Mouse (Mus musculus) A20 (cell line): ENCODE measurements around the gene Snrpa1.
A peak's percentile ranks its signal among the peaks of the same experiment; 100 is the strongest.

Source experiments
- DNase-seq: peaks from one replicate; pipeline ENCODE4 v3.0.0-alpha.2; 2011; ENCODE audit warnings: low read depth, low spot score

Snrpa1 gene

DNA sequence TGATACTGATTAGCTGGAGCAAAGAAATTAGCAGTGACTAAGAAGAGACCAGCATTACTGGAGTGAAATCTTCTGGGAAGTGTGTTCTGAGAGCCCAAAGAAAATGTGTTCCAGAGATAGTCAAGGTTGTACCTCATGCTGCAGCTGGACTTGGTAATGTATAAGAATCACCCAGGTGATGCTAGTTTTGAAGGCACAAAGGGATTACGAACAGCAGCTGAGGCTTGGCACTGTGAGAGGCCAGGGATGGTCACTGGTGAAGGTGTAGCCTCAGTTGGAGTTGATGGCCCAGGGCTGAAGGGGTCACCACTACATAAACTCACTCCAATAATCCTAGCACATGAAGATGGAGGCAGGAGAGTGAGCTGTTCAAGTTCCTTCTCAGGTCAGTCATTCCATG lies at the start of gene Snrpa1:
TSS of gene Snrpa1 (plus strand) at position 301 of the 400 bp plus-strand sequence.
- no peak for DNase-seq

DNA sequence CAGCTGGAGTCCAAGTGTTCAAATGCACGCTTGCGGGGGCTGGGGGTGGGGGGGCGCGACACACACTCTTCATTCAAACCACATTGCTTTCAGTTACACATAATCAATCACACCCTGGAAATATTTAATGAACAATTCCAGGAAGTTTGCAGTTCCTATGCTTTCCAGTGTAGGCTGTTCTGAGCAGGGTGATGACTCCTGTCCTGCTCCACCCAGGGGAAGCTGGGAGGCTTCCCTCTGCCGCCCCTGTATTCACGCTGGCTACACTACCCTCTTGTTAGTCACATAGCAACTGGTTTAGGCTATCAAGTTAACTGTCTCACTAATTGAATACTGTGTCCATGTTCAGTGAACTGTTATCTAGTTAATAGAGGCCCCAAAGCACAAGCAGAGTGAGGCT lies 48.3 kb upstream of the Snrpa1 start:
- DNase-seq = no peak

DNA sequence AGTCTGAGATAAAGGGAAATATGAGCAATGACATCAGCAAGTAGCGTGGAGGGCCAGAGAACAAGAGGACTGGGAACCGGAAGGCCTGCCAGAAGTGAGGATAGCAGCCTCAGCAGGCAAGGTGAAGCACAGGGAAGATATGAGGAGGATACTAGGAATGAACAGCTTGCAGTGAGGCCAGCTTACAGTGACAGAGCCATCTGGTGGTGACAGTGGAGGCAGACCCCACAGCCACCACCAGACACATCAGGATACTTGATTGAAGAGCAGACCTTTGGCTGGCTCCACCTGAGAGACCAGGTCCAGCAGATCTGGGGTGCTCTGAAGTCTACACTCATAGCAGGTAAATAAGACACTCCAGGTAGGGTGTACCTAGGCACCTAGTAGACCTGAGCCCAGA lies 31.1 kb upstream of the Snrpa1 start:
- DNase-seq = peak; percentile 19

DNA sequence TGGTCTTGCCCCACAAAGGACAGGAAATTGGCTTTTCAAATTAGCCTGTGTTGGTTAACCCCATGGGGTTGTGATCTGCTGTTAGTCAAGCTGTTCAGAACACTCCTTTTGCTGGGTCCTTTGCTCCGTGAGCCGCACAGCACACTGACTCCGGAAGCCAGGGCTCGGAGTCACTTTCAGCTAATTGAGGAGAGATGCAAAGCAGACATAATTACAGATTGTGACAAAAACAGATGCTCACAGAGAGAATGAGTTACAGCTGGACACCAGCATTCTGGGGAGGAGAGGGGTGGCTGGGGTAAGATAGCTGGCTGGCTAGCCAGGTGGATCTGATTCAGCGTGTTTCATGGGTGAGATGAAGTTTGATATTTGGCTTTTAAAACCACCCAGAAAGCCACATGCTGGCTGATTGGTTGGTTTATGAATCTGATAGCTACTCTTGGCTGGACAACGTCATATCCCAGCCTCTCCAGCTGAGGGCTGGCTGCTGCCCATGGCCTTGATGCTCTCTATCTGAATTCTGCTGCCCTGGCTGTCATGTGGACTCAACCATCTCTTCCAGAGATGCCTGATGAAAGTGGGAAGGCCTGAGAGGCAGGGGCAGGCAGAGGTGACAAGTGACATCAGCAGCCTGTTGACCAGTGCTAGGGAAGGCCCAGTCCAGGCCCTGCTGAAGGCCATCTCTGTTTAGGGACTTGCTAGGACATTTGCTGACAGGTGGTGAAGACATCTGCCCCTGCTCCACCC lies 29.9 kb upstream of the Snrpa1 start:
- DNase-seq = no peak

DNA sequence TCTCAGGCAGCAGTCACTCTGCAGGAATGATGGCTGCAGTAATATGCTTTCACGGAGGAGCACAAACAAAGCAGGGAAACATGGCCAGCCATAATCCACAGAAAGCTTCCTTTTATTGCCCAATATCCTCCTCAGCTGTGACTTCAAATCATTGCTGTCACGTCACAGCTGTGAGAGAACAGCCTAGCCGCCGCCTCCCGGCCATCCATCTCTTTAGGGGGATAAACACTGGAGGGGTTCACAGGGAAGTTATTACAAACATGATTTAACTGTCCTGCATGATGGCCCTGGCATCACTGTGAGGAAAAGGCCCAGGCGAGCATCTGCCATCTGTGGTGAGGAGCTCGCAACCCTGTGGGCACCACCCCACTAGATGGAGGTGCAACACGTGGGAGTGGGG lies 22.0 kb upstream of the Snrpa1 start:
- no peak for DNase-seq

DNA sequence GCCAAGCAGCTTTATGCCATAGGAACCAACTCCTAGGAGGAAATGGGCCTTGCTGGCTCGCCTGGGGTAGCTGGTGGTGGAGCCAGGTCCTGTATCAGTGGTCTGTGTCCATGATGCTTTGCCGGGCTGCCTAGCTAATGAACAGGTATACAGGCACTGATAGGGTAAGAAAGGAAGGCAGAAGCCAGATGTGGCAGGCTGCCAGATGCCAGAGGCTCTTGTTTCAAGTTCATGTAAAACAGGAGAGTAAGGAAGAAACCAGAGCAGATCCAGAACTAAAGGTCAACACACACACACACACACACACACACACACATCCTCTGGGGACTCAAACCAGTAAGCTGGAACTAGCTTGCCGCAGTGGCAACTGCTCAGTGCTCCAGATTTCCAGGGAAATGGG lies 20.5 kb upstream of the Snrpa1 start:
- DNase-seq = no peak

DNA sequence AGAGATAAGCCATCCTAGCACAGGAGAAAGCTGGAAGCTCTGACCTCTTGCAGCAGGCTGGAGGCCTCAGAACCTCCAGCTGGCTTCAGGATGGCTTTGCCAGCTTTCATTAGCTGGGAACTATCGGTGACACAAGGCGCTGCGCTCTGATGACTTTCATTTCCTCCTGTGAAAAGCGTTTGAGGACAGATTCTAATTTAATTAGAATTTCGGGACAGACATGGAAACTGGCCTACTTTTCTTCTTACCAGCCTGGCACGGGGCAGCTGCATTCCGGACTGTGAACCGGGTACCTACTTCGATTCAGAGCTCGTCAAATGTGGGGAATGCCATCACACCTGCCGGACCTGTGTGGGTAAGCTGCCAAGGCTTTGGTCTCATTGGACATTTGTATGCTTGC lies 20.1 kb upstream of the Snrpa1 start:
- DNase-seq = no peak

DNA sequence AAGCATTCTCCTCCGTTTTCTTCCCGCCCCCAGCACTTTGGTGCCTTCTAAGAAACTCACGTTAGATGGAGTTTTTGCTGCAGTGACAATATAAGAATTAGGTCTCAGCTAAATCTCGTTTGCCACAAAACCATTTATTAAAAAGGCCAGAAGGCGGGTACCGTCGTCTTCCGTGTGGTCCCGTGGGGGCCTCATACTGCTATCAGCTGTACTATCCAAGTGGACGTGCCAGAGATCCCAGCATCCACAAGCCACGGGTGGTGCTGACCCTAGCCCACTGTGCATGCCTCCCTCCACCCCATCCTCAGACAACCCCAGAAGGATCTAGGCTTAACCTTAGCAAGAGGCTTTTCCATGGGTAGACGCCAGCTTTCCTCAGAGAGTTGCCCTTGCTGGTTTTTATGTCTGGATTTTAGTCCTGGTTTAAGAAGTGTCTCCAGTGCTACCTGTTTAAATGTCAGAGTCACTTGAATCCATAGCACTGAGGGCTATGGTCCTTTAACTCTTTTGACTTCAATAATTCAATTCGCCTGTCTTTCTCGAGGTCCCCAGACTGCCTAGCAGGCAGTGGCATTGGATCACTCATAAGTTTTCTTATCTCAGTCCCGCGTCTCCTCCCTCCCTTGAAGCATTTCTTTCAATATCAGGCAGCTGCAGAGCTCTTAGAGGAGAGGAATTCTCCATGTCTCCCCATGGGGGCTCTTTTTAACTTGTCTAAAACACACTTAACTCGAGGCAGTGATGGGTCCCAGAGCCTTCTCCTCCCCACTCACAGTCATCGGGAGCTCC lies 18.6 kb upstream of the Snrpa1 start:
- no peak for DNase-seq

DNA sequence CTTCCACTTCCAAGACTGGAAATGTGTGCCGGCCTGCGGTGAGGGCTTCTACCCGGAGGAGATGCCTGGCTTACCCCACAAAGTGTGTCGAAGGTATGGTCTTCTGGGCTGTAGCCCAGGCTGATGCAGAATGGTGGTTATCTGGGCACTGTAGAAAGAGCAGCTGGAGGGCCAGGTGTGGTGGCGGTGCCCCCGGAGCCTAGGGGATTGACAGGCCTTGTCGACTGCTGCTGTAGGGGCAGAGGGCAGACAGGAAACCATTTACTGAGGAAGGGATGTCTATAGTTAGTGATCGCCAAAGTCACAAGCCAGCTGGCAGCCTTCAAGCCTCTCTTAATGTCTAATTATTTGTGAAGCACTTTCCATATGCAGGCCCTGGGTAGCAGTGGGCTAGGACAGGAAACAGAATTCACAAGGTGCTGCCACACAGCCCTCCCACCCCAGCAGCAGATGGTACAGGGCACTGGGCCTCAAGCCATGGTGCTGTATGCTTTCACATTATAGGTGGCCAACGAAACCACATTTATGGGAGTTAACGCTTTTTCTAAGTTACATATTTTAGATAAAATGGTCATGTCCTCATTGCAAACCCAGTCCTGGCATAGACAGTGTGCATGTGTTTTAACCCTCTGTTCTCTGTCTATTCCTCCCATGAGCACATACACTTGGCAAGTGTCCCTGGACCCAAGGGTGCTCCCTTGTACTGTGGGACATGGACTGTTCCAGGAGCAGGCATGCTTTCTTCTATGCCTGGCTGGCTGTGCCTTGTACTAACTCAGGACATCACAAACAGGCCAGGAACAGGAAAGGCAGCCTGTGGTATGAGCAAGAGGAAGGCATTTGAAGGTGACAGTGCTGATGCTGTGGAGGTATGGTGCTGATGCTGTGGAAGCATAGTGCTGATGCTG lies 15.0 kb upstream of the Snrpa1 start, which contains the start of gene Gm45213:
TSS of gene Gm45213 (plus strand) at position 51 of the 908 bp plus-strand sequence.
- no peak for DNase-seq

DNA sequence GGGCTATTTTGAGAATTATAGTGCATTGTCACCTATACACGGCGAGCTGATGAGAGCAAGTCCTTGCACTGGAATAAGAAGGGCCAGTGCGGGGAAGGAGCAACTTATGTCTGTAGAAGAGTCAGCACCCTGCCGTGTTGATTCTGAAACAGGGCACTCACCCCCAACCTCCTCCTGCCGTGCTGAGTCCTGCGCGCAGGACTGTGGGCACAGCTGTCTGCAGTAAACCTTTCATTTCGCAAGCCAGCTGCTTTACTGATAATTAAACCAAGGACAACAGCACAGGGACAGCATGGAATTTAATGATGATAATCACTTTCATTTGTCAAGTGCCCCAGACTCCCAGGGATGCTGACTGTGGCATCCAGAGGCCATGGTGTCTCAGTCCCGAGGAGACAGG lies 14.2 kb upstream of the Snrpa1 start:
- no peak for DNase-seq

DNA sequence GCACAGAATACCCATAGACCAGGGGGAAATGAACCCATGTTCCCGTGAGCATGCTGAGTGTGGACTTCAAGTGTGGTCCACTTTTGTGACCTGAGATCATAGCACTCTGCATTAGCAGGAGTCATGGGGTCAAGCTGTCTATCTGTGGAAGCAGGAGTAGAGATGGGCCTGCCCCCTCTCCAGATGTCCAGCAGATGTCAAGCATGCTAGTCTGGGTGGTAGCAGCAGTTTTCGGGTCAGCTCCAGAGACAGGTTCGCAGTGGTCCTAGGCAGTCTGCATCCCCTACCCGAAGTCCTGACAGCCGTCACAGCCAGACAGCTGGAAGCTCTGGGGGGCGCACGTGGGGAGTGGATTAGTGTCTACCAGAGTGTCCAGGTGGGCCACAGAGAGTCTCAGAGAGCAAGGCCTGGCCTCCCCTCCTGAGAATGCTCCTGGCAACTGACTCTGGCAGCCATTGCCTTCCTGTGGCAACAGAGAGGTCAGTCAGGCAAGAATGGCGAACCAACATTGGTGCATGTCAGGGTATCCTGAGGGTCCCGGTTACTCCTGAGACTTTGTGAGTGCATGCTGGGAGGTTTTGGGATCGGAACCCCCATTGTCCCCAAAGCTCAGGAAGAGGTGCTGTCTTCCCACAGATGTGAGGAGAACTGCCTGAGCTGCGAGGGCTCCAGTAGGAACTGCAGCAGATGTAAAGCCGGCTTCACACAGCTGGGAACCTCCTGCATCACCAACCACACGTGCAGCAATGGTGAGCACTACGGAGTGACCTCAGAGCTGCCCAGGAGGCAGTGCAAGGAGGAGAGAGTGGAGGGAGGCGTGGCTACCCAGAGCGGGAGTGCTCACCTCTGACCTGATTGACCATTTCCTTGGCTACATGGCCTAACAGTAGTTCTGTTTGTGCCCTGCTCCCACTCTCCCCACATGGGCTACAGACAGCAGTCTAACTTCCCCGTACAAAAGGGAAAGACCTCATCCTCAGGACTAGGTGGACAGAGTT lies 11.6 kb upstream of the Snrpa1 start:
- DNase-seq = no peak

DNA sequence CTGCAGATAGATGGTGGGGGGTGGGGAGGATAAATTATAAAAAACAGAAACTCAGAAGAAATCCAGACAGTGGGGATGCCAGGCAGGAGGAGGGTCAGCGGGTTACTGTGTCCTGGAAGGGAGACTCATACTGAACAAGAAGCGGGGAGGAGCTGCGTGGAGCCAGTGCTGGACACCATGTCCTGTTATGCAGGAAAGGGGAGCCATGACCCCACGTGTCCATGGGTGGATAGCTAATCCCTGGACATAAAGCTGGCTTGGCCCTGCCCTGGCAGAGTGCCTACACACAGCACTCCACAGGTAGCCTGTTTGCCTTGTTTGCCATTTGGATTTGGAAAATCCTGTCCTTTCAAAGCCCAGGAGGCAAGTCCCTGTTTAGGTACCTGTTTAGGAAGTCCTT lies 10.8 kb upstream of the Snrpa1 start:
- no peak for DNase-seq

DNA sequence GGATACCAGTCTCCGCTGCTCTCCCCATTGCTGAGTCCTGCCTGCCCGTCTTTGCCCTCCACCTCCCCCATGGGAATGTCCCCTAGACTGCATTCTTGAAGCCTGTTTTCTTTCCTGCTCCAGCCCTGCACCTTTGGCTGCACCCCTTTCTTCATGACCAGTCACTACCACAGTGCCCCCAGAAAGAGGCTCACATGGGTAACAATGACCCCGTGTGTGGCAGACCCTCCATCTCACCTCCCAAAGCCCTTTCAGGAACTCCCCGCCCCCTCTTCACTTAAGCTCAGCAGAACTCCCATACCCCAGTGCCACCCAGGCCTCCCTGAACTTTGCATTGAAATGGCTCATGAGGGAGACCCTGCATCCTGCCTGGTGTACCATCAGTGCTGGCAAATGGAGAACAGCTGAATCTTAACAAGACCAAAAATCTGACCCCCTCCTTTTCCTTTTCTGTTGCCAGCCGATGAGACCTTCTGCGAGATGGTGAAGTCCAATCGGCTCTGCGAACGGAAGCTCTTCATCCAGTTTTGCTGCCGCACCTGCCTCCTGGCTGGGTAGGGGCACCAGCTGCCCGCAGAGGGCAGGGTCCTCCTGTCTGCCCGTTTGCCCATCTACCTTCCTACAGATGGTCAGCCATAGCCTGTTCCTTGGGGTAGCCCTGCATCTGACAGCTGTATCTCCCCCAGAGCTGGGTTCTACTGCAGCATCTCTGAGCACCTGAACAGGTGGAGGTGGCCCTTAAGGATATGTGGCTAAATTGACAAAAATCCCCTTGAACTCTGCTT lies 10.2 kb upstream of the Snrpa1 start:
- DNase-seq = no peak

DNA sequence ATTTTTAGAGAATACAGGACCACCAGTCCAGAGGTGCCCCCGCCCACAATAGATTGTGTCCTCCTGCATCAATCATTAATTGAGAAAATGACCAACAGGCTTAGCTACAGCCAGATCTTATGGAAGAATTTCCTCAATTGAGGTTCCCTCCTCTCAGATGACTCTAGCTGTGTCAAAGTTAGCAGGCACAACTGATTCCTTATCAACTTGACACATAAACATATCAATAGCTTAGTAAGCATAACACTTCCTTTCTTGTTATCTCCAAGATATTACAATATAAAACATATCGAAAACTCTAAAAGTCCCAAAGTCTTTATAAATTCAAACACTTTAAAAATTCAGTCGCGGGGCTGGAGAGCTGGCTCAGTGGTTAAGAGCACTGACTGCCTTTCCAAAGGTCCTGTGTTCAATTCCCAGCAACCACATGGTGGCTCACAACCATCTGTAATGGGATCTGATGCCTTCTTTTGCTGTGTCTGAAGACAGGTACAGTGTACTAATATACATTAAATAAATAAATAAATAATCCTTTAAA lies 4.8 kb upstream of the Snrpa1 start:
- no peak for DNase-seq

DNA sequence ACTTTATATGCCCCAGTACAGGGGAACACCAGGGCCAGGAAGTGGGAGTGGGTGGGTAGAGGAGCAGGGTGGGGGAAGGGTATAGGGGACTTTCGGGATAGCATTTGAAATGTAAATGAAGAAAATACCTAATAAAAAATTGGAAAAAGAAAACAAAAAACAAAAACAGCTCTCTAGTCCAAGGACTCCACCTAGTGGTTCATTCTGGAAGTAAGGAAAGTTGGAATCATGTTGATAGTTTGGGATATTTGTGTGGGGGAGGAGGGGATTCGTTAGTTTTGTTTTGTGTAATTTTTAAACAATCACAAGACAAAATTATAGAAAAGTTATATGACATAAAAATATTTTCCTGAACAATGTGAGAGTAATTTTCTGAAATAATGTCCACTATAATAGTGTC lies 3.4 kb upstream of the Snrpa1 start:
- DNase-seq = peak; percentile 19

DNA sequence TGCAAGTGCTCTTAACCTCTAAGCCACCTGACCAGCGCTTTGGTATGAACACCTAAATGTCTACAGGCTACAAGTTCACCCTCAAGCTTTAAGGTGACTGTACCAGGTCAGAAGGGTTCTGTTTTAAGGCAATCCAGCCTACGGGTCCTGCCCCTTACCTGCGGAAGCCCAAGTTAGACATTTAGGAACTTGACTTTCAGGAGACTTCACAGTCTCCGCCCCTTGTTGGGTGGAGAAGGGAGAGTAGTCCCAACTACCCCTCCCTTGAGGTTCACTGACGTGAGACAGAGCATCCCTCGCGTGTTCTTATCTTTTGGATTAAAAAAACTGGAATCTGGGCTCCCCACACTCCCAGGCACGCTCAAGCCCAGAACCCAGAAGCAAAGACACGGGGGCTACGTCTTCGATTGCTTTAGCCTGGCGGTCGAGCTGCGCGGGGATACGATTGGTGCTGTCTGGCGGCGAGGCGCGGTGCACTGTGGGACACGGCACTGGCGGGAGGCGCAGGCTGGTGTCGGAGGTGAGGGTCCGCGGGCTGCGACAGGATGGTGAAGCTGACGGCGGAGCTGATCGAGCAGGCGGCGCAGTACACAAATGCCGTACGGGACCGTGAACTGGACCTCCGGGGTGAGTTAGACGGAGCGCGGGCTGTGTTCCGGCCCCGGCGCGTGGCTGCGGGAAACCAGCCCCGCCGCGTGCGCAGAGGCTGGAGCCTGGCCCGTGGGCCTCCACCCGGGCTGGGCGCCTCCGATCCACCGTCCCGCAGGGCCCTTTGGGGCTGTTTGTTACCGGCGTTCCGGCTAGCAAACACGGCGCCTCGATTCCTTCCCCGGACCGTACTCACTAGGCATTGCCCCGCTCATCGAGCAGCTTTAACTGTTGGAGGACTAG lies 1.5 kb downstream of the Snrpa1 start:
- peak; percentile 92 for DNase-seq

DNA sequence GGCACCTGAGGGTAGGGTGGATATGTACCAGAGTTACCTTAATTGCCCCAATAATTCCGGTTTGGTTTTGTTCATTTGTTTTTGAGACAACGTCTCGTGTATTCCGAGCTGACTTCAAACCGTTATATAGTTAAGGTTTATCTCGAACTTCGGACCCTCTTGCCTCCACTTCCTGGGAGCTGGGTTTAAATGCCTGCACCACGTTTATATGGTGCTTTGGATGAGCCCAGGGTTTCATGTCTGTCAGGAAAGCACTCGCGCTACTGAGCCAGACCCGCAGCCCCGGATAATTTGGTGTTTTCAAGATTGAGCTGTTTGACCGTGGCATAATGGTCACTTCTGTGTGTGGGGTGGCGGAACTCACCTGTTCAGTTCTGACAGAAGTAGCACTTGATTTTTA lies 2.3 kb downstream of the Snrpa1 start:
- peak; percentile 42 for DNase-seq

DNA sequence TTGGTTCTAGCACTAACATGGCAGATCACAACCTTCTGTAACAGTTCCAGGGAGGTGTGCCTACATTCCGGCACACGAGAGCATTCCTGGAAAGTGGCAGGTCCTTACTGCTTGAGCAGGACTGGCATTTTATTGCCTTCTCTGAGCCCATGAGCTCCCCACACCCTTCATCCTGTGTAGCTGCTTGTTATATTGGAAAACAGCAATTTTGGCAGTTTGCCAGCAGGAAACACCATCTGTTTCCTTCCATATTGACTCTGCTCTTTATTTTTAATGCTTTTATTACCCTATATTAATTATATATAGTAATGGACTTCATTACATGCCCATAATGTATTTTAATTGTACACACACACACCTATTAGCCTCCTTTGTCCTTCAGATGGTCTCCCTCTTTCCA lies 17.6 kb downstream of the Snrpa1 start:
- DNase-seq = no peak
